Mouse (Mus musculus) kidney, postnatal 14 days (tissue): ENCODE measurements around the gene Cd300ld3.
A peak's percentile ranks its signal among the peaks of the same experiment; 100 is the strongest.
"Not testable (repeated sequence)": the region's sequence is repeated elsewhere in the genome, so short reads cannot be mapped to it uniquely, and the experiment has no call there.

ENCODE experiments used
- DNase-seq: peaks from one replicate; pipeline ENCODE4 v3.0.0; 2022; ENCODE audit warnings: mixed read lengths

Cd300ld3 gene

GRCm38 (mm10) chr11:115052206-115052605 lies 4.0 kb upstream of the Cd300ld3 start:
- peak; percentile 66 for DNase-seq

- DNase-seq, result no peak
Observed at GRCm38 (mm10) chr11:115049282-115049895, 1.2 kb upstream of the Cd300ld3 start.

DNA sequence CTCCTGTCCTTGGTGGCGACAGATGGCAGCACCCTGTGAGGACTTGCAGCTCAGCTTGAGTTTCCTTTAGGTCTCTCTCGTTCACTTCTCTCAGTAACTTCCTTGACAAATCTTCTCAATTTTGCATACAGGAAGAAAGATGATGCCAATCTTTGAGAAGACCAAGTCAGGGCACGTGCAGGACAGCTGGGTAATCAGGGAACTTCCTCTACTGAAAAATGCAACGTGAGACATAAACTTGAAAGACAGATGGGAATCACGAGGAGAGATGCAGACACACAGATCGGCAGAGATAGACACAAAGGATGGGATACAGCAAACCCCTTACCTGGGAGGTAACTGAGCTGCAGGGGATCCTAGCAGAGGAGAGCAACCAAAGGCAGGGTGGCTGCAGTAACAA lies 10.5 kb downstream of the Cd300ld3 start, which contains the start of gene Cd300ld5:
Gene Cd300ld5, minus strand, starts transcription at position 101 of the 400 bp plus-strand sequence.
- DNase-seq, result not testable (repeated sequence)

- DNase-seq, result not testable (repeated sequence)
Observed at GRCm38 (mm10) chr11:115026912-115027311, 21.3 kb downstream of the Cd300ld3 start, which contains the start of gene Cd300ld4. Cd300ld4 (minus strand) TSS chr11:115027012.

DNA sequence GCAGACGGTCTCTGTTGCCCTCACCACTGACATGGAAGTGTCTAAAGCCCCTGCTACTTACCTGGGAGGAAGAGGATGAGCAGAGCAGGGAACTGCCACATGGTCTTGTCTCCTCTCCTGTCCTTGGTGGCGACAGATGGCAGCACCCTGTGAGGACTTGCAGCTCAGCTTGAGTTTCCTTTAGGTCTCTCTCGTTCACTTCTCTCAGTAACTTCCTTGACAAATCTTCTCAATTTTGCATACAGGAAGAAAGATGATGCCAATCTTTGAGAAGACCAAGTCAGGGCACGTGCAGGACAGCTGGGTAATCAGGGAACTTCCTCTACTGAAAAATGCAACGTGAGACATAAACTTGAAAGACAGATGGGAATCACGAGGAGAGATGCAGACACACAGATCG lies 32.1 kb downstream of the Cd300ld3 start, which contains the start of gene Cd300ld2:
Gene Cd300ld2, minus strand, starts transcription at position 101 of the 400 bp plus-strand sequence.
- DNase-seq, result not testable (repeated sequence)

DNA sequence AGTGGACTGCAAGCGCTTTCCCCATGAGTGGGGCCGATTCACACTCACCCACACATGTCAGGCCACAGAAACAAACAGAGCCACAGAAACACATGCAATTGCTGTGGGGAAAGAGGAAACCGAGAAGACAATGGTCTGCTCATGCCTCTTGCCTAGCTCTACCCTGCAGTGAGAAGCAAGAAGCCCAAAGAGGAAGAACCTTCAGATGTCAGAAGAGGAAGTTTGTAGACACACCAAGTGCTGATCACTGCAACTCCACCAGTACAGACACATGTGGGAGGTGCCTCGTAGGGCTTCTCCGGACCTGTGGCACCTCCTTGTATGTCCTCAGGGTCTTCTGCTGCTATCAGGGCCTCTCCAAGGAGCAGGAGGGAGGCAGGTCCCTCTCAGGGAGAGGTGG lies 44.1 kb downstream of the Cd300ld3 start:
- no peak for DNase-seq

DNA sequence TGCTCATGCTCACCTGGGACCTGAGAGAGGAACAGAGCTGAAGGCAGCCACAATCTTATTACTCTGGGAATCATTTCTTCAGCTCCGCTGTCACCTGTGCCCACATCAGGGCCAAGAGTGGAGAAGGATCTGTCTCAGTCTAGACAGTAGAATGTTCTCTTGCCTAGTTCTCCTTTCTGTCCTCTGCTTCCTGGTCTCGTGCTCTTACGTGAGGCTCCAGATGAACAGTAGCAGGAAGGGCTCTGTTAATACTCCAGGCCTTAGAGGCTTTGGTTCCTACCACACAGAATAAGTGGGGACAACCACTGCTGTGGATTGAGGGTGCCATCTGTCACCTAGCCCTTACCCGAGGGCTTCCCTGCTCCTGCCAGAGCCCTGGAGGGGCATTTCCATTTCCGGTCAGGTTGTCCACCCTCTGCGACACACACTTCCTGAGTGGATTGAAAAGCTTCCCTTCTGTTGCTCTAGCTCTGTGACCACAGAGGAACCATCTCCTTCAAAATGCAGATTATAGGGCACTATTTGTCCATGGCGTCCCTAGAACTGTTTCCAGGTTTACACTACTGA lies 46.7 kb downstream of the Cd300ld3 start, which contains the start of gene Cd300c2:
Gene Cd300c2, minus strand, starts transcription at position 407 of the 567 bp plus-strand sequence.
- DNase-seq, result no peak
